Mouse (Mus musculus) T-helper 17 cell (primary cell): Measurements from ENCODE around the gene Whrn.

ENCODE experiments used
- in situ Hi-C, 2 experiments: fragments of 300-600 bp; cut with MboI, MseI; formaldehyde crosslinking; loops; 1 replicate in 1 of 2; 2 replicates in 1 of 2; pipeline ENCODE4 v1.15.1; 2025; ENCODE audit warnings: high pct_unique_total_duplicates in 2 of 2

The Whrn gene

GRCm38 (mm10) chr4:63389121-63389886 lies 106.5 kb downstream of the Whrn start:
- in situ Hi-C loops = no loop called here

- in situ Hi-C loops = no loop called here
Observed at GRCm38 (mm10) chr4:63388029-63388428, 107.8 kb downstream of the Whrn start.

- in situ Hi-C loops = no loop called here
Observed at GRCm38 (mm10) chr4:63385784-63386183, 110.0 kb downstream of the Whrn start.

GRCm38 (mm10) chr4:63385253-63385652 lies 110.5 kb downstream of the Whrn start:
- in situ Hi-C loops = no loop called here

- in situ Hi-C loops = no loop called here
Observed at GRCm38 (mm10) chr4:63384262-63384661, 111.5 kb downstream of the Whrn start.

- in situ Hi-C loops = no loop called here
Observed at GRCm38 (mm10) chr4:63383474-63383873, 112.3 kb downstream of the Whrn start.

GRCm38 (mm10) chr4:63382676-63383369 lies 113.0 kb downstream of the Whrn start:
- in situ Hi-C loops = no loop called here

- in situ Hi-C loops = no loop called here
Observed at GRCm38 (mm10) chr4:63377483-63377882, 118.3 kb downstream of the Whrn start.

GRCm38 (mm10) chr4:63375367-63375766 lies 120.4 kb downstream of the Whrn start:
- in situ Hi-C loops = no loop called here

- in situ Hi-C loops = loop anchor here (5.0 kb wide), 1 partner anchor 33 kb away; no protein-coding TSS in a partner anchor
Observed at GRCm38 (mm10) chr4:63374331-63374730, 121.5 kb downstream of the Whrn start.

GRCm38 (mm10) chr4:63373404-63373803 lies 122.4 kb downstream of the Whrn start:
- in situ Hi-C loops = loop anchor here (5.0 kb wide), 1 partner anchor 34 kb away; no protein-coding TSS in a partner anchor

- in situ Hi-C loops = loop anchor here (5.0 kb wide), 1 partner anchor 35 kb away; no protein-coding TSS in a partner anchor
Observed at GRCm38 (mm10) chr4:63371890-63372289, 123.9 kb downstream of the Whrn start.

- in situ Hi-C loops = loop anchor here (5.0 kb wide), 1 partner anchor 36 kb away; no protein-coding TSS in a partner anchor
Observed at GRCm38 (mm10) chr4:63370897-63371296, 124.9 kb downstream of the Whrn start.

- in situ Hi-C loops = no loop called here
Observed at GRCm38 (mm10) chr4:63368577-63368976, 127.2 kb downstream of the Whrn start.
